ENCODE assay signal across 12 mouse cellular contexts in genomic region chr1:159286833-159287232, GRCm38 (mm10). TPM values are rescaled to one million over a fixed set of nuclear protein-coding genes. Genes with fewer than 3 reads are reported as not detected.
DNase-seq lines count a peak whose midpoint lies in the region; ATAC-seq and TF ChIP-seq lines count a peak whose summit lies in the region.
"Had no signal": no experiment of that assay in that cellular context is flagged by ENCODE, and none has a peak within 500 bp of the region (broad histone marks: within the 10 kb centered on the region; RNA-seq: fewer than 3 reads in every experiment).

No protein-coding gene starts in this region.

- in situ Hi-C loops in Patski (cut with MboI; ENCODE audit: low pct_unique_long_range_greater_than_20kb), result loop anchor here (10.0 to 25.0 kb wide), 2 partner anchors 775 to 898 kb away; no protein-coding TSS in a partner anchor

- no peaks in the 10 kb centered on the region for H3K4me1 ChIP-seq in kidney, adult 2 months (ENCODE audit: control insufficient read depth, insufficient read depth, low read length)
- H3K4me1 ChIP-seq in midbrain, postnatal 0 days (ENCODE audit: insufficient read depth, low read length), result no peaks in the 10 kb centered on the region
- H3K4me1 ChIP-seq in midbrain, embryonic 15.5 days, result no peaks in the 10 kb centered on the region
- H3K4me1 ChIP-seq: heart, embryonic 13.5 days; lung, embryonic 15.5 days; neural tube, embryonic 12.5 days had no signal

- no peaks in the 10 kb centered on the region for H3K36me3 ChIP-seq in kidney, adult 2 months (ENCODE audit: control insufficient read depth, insufficient read depth, low read length)
- no peaks in the 10 kb centered on the region for H3K36me3 ChIP-seq in midbrain, postnatal 0 days (ENCODE audit: insufficient read depth, low read length)
- no peaks in the 10 kb centered on the region for H3K36me3 ChIP-seq in midbrain, embryonic 15.5 days (replicated peaks)

- POLR2A ChIA-PET in Patski (lab: Charles Lee), result no interaction called here

- H3K9ac ChIP-seq in midbrain, postnatal 0 days (replicated peaks; ENCODE audit: low read length, poor library complexity, severe bottlenecking), result no peak overlapping the region
- H3K9ac ChIP-seq in midbrain, embryonic 15.5 days, result no peak overlapping the region
- H3K9ac ChIP-seq: heart, embryonic 13.5 days; lung, embryonic 15.5 days; neural tube, embryonic 12.5 days had no signal

- 91% methylated on average over 1 of the region's 1 CpGs for WGBS in kidney, adult 2 months
- 82% methylated on average over 1 of the region's 1 CpGs for WGBS in midbrain, postnatal 0 days
- 94% methylated on average over 1 of the region's 1 CpGs for WGBS in midbrain, embryonic 15.5 days

- TF ChIP-seq CTCF in kidney, adult 2 months (conservative IDR thresholded peaks at IDR 0.05; ENCODE audit: insufficient read depth, insufficient read length, low read depth, low read length), result no peak
- peak; percentile 45 for TF ChIP-seq CTCF in midbrain, postnatal 0 days (IDR thresholded peaks at IDR 0.05)
- peak; percentile 55 for TF ChIP-seq CTCF in Patski (IDR thresholded peaks at IDR 0.05)

- no peak for ATAC-seq in midbrain, postnatal 0 days (ENCODE audit: low FRiP score)
- no peak for ATAC-seq in midbrain, embryonic 15.5 days (replicated peaks)
- ATAC-seq in Patski, result no peak
- ATAC-seq: forebrain, embryonic 16.5 days had no signal

- DNase-seq in kidney, adult 2 months, result peak; percentile 17
- no peak for DNase-seq in kidney, adult 8-10 months
- no peak for DNase-seq in midbrain, postnatal 0 days (ENCODE audit: low spot score)
- no peak for DNase-seq in Patski (ENCODE audit: low read depth, low spot score)
- peak; percentile 25 for DNase-seq in naive thymus-derived CD4-positive, alpha-beta T cell, adult 2 months (ENCODE audit: low read depth)
- no peak for DNase-seq in ovary, adult 18-20 months (ENCODE audit: low spot score)
- no peak for DNase-seq in left cerebral cortex, adult 8-10 months (ENCODE audit: low spot score in 2 of 2)

- H3K27ac ChIP-seq in kidney, adult 2 months (ENCODE audit: insufficient read depth, low read depth, low read length), result no peak overlapping the region
- H3K27ac ChIP-seq in midbrain, postnatal 0 days (ENCODE audit: low read depth, low read length), result no peak overlapping the region
- H3K27ac ChIP-seq in midbrain, embryonic 15.5 days, result no peak overlapping the region
- H3K27ac ChIP-seq: heart, embryonic 13.5 days; lung, embryonic 15.5 days; neural tube, embryonic 12.5 days had no signal

- TF ChIP-seq POLR2A in kidney, adult 2 months (IDR thresholded peaks at IDR 0.05; ENCODE audit: low read depth, low read length), result no peak

- H3K4me3 ChIP-seq in kidney, adult 2 months (ENCODE audit: insufficient read depth, low read depth, low read length), result no peak overlapping the region
- H3K4me3 ChIP-seq in midbrain, postnatal 0 days (ENCODE audit: low read depth, low read length), result no peak overlapping the region
- no peak overlapping the region for H3K4me3 ChIP-seq in midbrain, embryonic 15.5 days
- H3K4me3 ChIP-seq: heart, embryonic 13.5 days; lung, embryonic 15.5 days; neural tube, embryonic 12.5 days had no signal

- CTCF ChIA-PET in Patski (lab: Charles Lee), result no interaction called here

- H3K4me2 ChIP-seq in midbrain, postnatal 0 days (ENCODE audit: low read depth, low read length, poor library complexity, severe bottlenecking), result no peak overlapping the region
- no peak overlapping the region for H3K4me2 ChIP-seq in midbrain, embryonic 15.5 days
- H3K4me2 ChIP-seq: heart, embryonic 13.5 days; lung, embryonic 15.5 days; neural tube, embryonic 12.5 days had no signal

- no peaks in the 10 kb centered on the region for H3K27me3 ChIP-seq in kidney, adult 2 months (replicated peaks; ENCODE audit: control insufficient read depth, insufficient read depth, low read length)
- H3K27me3 ChIP-seq in midbrain, postnatal 0 days (ENCODE audit: insufficient read depth, low read length), result no peaks in the 10 kb centered on the region
- no peaks in the 10 kb centered on the region for H3K27me3 ChIP-seq in midbrain, embryonic 15.5 days (replicated peaks)
- no peaks in the 10 kb centered on the region for H3K27me3 ChIP-seq in Patski
- H3K27me3 ChIP-seq: heart, embryonic 13.5 days; lung, embryonic 15.5 days; neural tube, embryonic 12.5 days had no signal

- no peaks in the 10 kb centered on the region for H3K9me3 ChIP-seq in midbrain, postnatal 0 days (ENCODE audit: low read length)
- H3K9me3 ChIP-seq in midbrain, embryonic 15.5 days, result no peaks in the 10 kb centered on the region
- H3K9me3 ChIP-seq: heart, embryonic 13.5 days; lung, embryonic 15.5 days; neural tube, embryonic 12.5 days had no signal

RNA-seq across cellular contexts. Expression of gene Cop1, which starts 54.7 kb away (rescaled TPM):
- 31.3 and 37.8 TPM in 2 replicates for polyA plus RNA-seq in kidney, adult 2 months (2012; rRNA removed)
- total RNA-seq in midbrain, postnatal 0 days (2014; rRNA removed), result 122 and 133 TPM in 2 replicates
- polyA plus RNA-seq in midbrain, postnatal 0 days (2015; fragmentation: Nextera tagmentation; extraction: Ambion mirVana), result 51.6 and 59.7 TPM in 2 replicates
- polyA plus RNA-seq in midbrain, embryonic 15.5 days (2015; fragmentation: Nextera tagmentation; extraction: Ambion mirVana), result 91.5 and 99.8 TPM in 2 replicates
- 145 TPM for polyA plus RNA-seq in Patski (2021)
- total RNA-seq in left cerebral cortex, adult 8-10 months (2022), result 100 to 1,000 TPM; 110 to 141 (median 129) TPM

Comparison
In these comparisons a context has a peak if more than half of its experiments do, and no peak if none do; other contexts are left out.
1. DNase-seq: peak in kidney, adult 2 months (single experiment) and naive thymus-derived CD4-positive, alpha-beta T cell, adult 2 months (single experiment); none in kidney, adult 8-10 months (0 of 2), midbrain, postnatal 0 days (single experiment), Patski (single experiment), ovary, adult 18-20 months (single experiment) and left cerebral cortex, adult 8-10 months (0 of 2).